21 mouse cellular contexts compared by ENCODE assay signal in genomic region chr1:75888499-75889208, GRCm38 (mm10).
DNase-seq lines count a peak whose midpoint lies in the region; ATAC-seq and TF ChIP-seq lines count a peak whose summit lies in the region.
"Had no signal": no experiment of that assay in that cellular context is flagged by ENCODE, and none has a peak within 500 bp of the region (broad histone marks: within the 10 kb centered on the region; RNA-seq: fewer than 3 reads in every experiment).

No protein-coding gene starts in this region.

- H3K4me3 ChIP-seq in hindbrain, embryonic 15.5 days: no peak overlapping the region
- H3K4me3 ChIP-seq in hindbrain, embryonic 10.5 days: no peak overlapping the region
- H3K4me3 ChIP-seq in ES-Bruce4 (ENCODE audit: low read depth, low read length): no peak overlapping the region
- no peak overlapping the region for H3K4me3 ChIP-seq in forebrain, embryonic 16.5 days (replicated peaks; ENCODE audit: low read length)
- H3K4me3 ChIP-seq: gastrocnemius, adult 2 months; heart, embryonic 10.5 days; hindbrain, embryonic 13.5 days; neural tube, embryonic 13.5 days; stomach, embryonic 15.5 days had no signal

- no peaks in the 10 kb centered on the region for H3K36me3 ChIP-seq in hindbrain, embryonic 15.5 days
- no peaks in the 10 kb centered on the region for H3K36me3 ChIP-seq in hindbrain, embryonic 10.5 days
- no peaks in the 10 kb centered on the region for H3K36me3 ChIP-seq in ES-Bruce4 (ENCODE audit: control insufficient read depth, insufficient read depth, low read length, poor library complexity, severe bottlenecking)
- H3K36me3 ChIP-seq in forebrain, embryonic 16.5 days (ENCODE audit: control insufficient read depth, insufficient read depth): no peaks in the 10 kb centered on the region
- H3K36me3 ChIP-seq: heart, embryonic 10.5 days; hindbrain, embryonic 13.5 days; neural tube, embryonic 13.5 days; stomach, embryonic 15.5 days had no signal

- H3K4me2 ChIP-seq in hindbrain, embryonic 15.5 days: 0 out of 2 replicates have a peak overlapping the region, but pooled peaks have one; percentile 5
- 0 out of 2 replicates have a peak overlapping the region, but pooled peaks have one; percentile 11 for H3K4me2 ChIP-seq in forebrain, embryonic 16.5 days (ENCODE audit: low read length)
- H3K4me2 ChIP-seq: hindbrain, embryonic 13.5 days; liver, embryonic 11.5 days; neural tube, embryonic 13.5 days; stomach, embryonic 15.5 days had no signal

- no peak for DNase-seq in hindbrain, embryonic 10.5 days (ENCODE audit: low spot score)
- peak; percentile 64 for DNase-seq in brain, embryonic 14.5 days (ENCODE audit: low read depth)
- no peak for DNase-seq in left cerebral cortex, adult 18-20 months (ENCODE audit: low spot score in 2 of 2)
- DNase-seq in Muller cell, postnatal 12 days (ENCODE audit: inconsistent ontology term): no peak
- no peak for DNase-seq in spleen, postnatal 4 days (ENCODE audit: low spot score in 2 of 2)
- DNase-seq: adrenal gland, postnatal 14 days; cerebellum, adult 11 months; cerebellum, postnatal 10 days; gastrocnemius, adult 2 months; lung, adult 18-20 months; lung, postnatal 14 days had no signal

- TF ChIP-seq EP300 in ES-Bruce4 (IDR thresholded peaks at IDR 0.05; ENCODE audit: insufficient read depth, low read depth, low read length): no peak

- no peak for ATAC-seq in hindbrain, embryonic 15.5 days (ENCODE audit: low FRiP score, low read depth)
- 0 out of 2 replicates have a peak, but pooled peaks have one; percentile 28 for ATAC-seq in forebrain, embryonic 16.5 days
- ATAC-seq: intestine, embryonic 16.5 days; Patski had no signal

- no peak for TF ChIP-seq POLR2A in ES-Bruce4 (IDR thresholded peaks at IDR 0.05; ENCODE audit: insufficient read depth, low read length)
- TF ChIP-seq POLR2A in brain, embryonic 14.5 days (IDR thresholded peaks at IDR 0.05; ENCODE audit: borderline replicate concordance, extremely low read depth, insufficient read depth, insufficient read length, poor library complexity, severe bottlenecking): no peak

- H3K27ac ChIP-seq in hindbrain, embryonic 15.5 days (replicated peaks): no peak overlapping the region
- no peak overlapping the region for H3K27ac ChIP-seq in hindbrain, embryonic 10.5 days
- H3K27ac ChIP-seq in ES-Bruce4 (ENCODE audit: insufficient read depth, low read length): peak overlapping the region; percentile 89
- H3K27ac ChIP-seq in forebrain, embryonic 16.5 days (ENCODE audit: low read length): no peak overlapping the region
- H3K27ac ChIP-seq: gastrocnemius, adult 2 months; heart, embryonic 10.5 days; hindbrain, embryonic 13.5 days; neural tube, embryonic 13.5 days; stomach, embryonic 15.5 days had no signal

- peaks cover 6% of the 10 kb centered on the region for H3K4me1 ChIP-seq in hindbrain, embryonic 15.5 days (replicated peaks)
- peaks cover 19% of the 10 kb centered on the region for H3K4me1 ChIP-seq in hindbrain, embryonic 10.5 days (replicated peaks)
- H3K4me1 ChIP-seq in ES-Bruce4 (ENCODE audit: control insufficient read depth, insufficient read depth, low read length): peaks cover 2% of the 10 kb centered on the region
- H3K4me1 ChIP-seq in forebrain, embryonic 16.5 days (replicated peaks; ENCODE audit: control insufficient read depth, insufficient read depth, low read length): peaks cover 19% of the 10 kb centered on the region
- H3K4me1 ChIP-seq: heart, embryonic 10.5 days; stomach, embryonic 15.5 days had no signal

- 12% methylated on average over 9 of the region's 9 CpGs for WGBS in hindbrain, embryonic 15.5 days
- WGBS in hindbrain, embryonic 10.5 days: 13% methylated on average over 9 of the region's 9 CpGs
- WGBS in forebrain, embryonic 16.5 days: 4% methylated on average over 9 of the region's 9 CpGs

- TF ChIP-seq CTCF in ES-Bruce4 (IDR thresholded peaks at IDR 0.05; ENCODE audit: low read depth, low read length): no peak
- TF ChIP-seq CTCF in brain, embryonic 14.5 days (IDR thresholded peaks at IDR 0.05; ENCODE audit: borderline replicate concordance, extremely low read depth, insufficient read depth, insufficient read length): no peak

- no peak overlapping the region; the same call in 1 of the 2 replicates for H3K9ac ChIP-seq in hindbrain, embryonic 15.5 days
- no peak overlapping the region for H3K9ac ChIP-seq in ES-Bruce4 (ENCODE audit: low read depth, poor library complexity, severe bottlenecking)
- no peak overlapping the region for H3K9ac ChIP-seq in forebrain, embryonic 16.5 days (replicated peaks; ENCODE audit: low read depth, low read length)
- H3K9ac ChIP-seq: hindbrain, embryonic 13.5 days; neural tube, embryonic 13.5 days; stomach, embryonic 15.5 days had no signal

- no peaks in the 10 kb centered on the region for H3K9me3 ChIP-seq in hindbrain, embryonic 15.5 days
- H3K9me3 ChIP-seq in hindbrain, embryonic 10.5 days: 0 out of 2 replicates have a peak, but pooled peaks cover 5% of the 10 kb centered on the region
- H3K9me3 ChIP-seq in ES-Bruce4 (replicated peaks; ENCODE audit: control insufficient read depth, insufficient read depth, low read length, poor library complexity, severe bottlenecking): no peaks in the 10 kb centered on the region; the same call in 1 of the 2 replicates
- no peaks in the 10 kb centered on the region for H3K9me3 ChIP-seq in forebrain, embryonic 16.5 days (ENCODE audit: control insufficient read depth, low read length)
- H3K9me3 ChIP-seq: heart, embryonic 10.5 days; neural tube, embryonic 13.5 days; stomach, embryonic 15.5 days had no signal

- no peaks in the 10 kb centered on the region for H3K27me3 ChIP-seq in hindbrain, embryonic 15.5 days
- H3K27me3 ChIP-seq in hindbrain, embryonic 10.5 days (ENCODE audit: insufficient read depth, poor library complexity, severe bottlenecking): peaks cover 7% of the 10 kb centered on the region; the same call in 1 of the 2 replicates
- no peaks in the 10 kb centered on the region for H3K27me3 ChIP-seq in ES-Bruce4 (ENCODE audit: control insufficient read depth, insufficient read depth, low read length, poor library complexity, severe bottlenecking)
- no peaks in the 10 kb centered on the region for H3K27me3 ChIP-seq in forebrain, embryonic 16.5 days (replicated peaks; ENCODE audit: control insufficient read depth, insufficient read depth, low read length)
- H3K27me3 ChIP-seq: hindbrain, embryonic 13.5 days; neural tube, embryonic 13.5 days; Patski; stomach, embryonic 15.5 days had no signal
